Mouse (Mus musculus): ENCODE measurements at regions not wholly inside any gene's neighbourhood (a gene's known extent, or its start where the extent isn't known, plus 50 kb on each side); places are given as distances from the start of the nearest gene placed in this dataset.

DNA sequence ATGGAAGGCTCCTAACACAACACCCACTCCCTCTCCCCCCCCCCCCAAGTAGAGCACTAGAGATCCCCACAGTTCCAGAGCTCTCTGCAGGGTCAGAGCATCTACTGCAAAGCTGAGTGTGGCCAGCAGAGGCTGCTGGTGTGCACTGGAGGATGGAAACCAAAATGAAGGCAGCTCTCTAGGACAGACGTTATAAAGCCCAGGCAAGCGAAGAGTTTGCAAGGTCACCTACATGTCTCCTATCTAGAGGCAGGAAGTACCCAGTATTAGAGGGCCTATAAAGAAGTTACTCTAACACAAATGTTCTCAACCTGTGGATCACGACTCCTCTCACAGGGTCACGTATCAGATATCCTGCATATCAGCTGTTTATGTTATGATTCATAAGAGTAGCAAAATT lies 125.1 kb upstream of the Thumpd2 start:
- TF ChIP-seq CTCF (IDR thresholded peaks at IDR 0.05; ENCODE audit: borderline replicate concordance, control insufficient read depth, extremely low read depth, insufficient read depth, low read length, poor library complexity), result no peak
- no peak for TF ChIP-seq POLR2A (IDR thresholded peaks at IDR 0.05; ENCODE audit: control insufficient read depth, extremely low read depth, insufficient read depth, low read length, poor library complexity)

Measured in thymus, adult 2 months (tissue).